Mouse (Mus musculus): Measurements from ENCODE around the gene Pbld2. TPM values are rescaled to one million over a fixed set of nuclear protein-coding genes. Genes with fewer than 3 reads are reported as not detected.

Gene Pbld2
- polyA plus RNA-seq, 1 experiment: 0.11 TPM

DNA sequence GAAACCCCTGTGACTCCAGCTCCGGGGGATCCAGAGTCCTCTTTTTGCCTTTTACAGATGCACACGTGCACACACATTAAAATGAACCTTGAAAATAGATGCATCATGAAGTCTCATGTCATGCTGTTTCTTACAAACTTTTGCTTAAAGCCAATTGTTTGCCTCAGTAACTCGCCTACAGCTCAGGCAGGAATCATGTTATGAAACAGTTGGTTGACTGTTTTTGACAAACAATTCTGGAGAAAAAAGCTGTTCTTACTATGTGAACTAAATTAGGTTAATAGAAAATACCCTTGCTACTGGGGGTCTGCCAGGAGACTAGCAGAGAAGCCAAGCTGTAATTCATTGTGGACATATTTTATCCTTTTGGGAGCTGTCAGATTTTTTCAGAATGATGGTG, 8.8 kb downstream of the Pbld2 start:
- TF ChIP-seq USF1 (IDR thresholded peaks at IDR 0.05; ENCODE audit: low read depth) (no peak), MYOD1 (IDR thresholded peaks at IDR 0.05; ENCODE audit: control insufficient read depth, insufficient read length, low read depth) (no peak)
- Histone ChIP-seq H3K79me2 (ENCODE audit: control insufficient read depth, insufficient read depth) (no peaks in the 10 kb centered on the region), H3K27me3 (ENCODE audit: control insufficient read depth, insufficient read depth, insufficient read length) (peaks cover 2% of the 10 kb centered on the region), H3K79me3 (ENCODE audit: low read depth) (no peaks in the 10 kb centered on the region), H3K4me3 (ENCODE audit: insufficient read depth, poor library complexity, severe bottlenecking) (no peak overlapping the region), H3ac (ENCODE audit: control insufficient read depth, insufficient read length, low read depth) (no peak overlapping the region), H3K36me3 (ENCODE audit: control insufficient read depth, insufficient read depth) (no peaks in the 10 kb centered on the region)

DNA sequence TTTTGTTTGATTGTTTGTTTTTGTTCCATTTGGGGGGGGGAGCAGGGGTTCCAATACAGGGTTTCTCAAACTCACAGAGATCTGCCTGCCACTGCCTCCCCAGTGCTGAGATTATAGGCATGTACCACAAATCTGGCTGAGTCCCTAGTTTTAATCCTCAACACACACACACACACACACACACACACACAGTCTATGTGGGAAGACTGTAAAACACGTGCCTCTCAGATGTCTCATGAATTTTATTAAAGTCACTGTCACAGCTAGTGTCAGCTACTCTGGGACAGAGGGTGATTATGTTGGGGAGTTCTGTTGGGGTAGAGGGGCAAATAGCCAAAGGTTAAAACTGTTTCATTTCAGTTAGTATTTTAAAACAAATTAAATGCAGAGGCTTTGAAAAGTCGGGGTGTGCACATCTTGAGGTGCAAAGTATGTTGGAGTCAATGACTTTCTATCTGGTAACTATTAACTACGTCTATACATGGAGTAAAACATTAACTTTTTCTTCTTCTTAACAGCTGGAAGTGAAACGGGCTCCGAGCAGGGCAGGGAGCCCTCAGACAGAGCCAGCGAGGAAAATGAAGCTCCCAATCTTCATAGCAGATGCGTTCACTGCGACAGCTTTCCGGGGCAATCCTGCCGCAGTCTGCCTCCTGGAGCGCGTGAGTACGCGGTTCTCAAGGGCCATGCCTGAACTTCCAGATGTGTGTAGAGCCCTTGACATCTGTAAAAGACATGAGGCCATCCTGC, 14.6 kb downstream of the Pbld2 start:
- no peak overlapping the region for H3ac ChIP-seq (ENCODE audit: control insufficient read depth, insufficient read length, low read depth)
- no peaks in the 10 kb centered on the region for H3K79me3 ChIP-seq (ENCODE audit: low read depth)
- no peak for TF ChIP-seq FOSL1 (IDR thresholded peaks at IDR 0.05; ENCODE audit: insufficient read depth, low read length, poor library complexity, severe bottlenecking)
- no peak for TF ChIP-seq CTCF (IDR thresholded peaks at IDR 0.05; ENCODE audit: control insufficient read depth, insufficient read depth, insufficient read length)
- TF ChIP-seq MYOD1 (IDR thresholded peaks at IDR 0.05; ENCODE audit: control insufficient read depth, insufficient read length, low read depth): no peak
- no peak for TF ChIP-seq MAX (IDR thresholded peaks at IDR 0.05)
- no peak for TF ChIP-seq MYOG (IDR thresholded peaks at IDR 0.05; ENCODE audit: control insufficient read depth, extremely low read depth, insufficient read length)
- TF ChIP-seq USF1 (IDR thresholded peaks at IDR 0.05; ENCODE audit: low read depth): no peak
- H3K27me3 ChIP-seq (ENCODE audit: control insufficient read depth, insufficient read depth, insufficient read length): peaks cover 3% of the 10 kb centered on the region
- H3K79me2 ChIP-seq (ENCODE audit: control insufficient read depth, insufficient read depth): no peaks in the 10 kb centered on the region
- no peak overlapping the region for H3K4me3 ChIP-seq (ENCODE audit: insufficient read depth, poor library complexity, severe bottlenecking)
- no peaks in the 10 kb centered on the region for H3K36me3 ChIP-seq (ENCODE audit: control insufficient read depth, insufficient read depth)

DNA sequence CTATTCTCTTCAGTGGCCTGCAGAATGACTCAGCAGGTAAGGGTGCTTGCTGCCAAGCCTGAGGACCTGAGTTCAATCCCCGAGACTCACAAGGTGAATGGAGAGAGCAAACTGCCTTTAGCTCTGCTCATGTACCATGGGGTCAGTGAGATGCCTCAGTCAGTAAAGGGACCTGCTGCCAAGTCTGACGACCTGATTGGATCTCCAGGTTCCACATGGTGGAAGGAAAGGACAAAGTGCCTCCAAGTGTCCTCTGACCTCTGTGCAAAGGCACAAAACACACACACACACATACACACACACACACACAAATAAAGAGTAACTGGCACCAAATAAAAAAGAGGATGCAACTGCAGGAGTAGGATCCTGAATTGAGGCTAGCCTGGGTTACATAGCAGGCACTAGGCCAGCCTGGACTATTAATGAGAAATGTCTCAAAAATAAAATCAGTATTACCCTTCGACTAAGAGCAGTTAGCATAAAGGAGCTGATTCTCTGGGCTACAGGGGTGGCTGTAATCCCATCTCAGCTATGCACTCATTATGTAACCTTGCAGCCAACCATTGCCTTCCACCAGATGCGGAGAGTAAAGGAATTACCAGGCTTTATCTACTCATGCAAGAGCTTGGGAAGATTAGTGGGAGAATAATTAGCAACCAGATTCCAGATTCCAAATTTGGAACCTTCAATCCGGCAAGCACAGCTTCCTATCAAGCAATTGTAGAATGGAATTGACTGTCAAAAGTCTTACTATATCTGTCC, 15.9 kb downstream of the Pbld2 start:
- Histone ChIP-seq H3K79me3 (ENCODE audit: low read depth) (no peaks in the 10 kb centered on the region), H3ac (ENCODE audit: control insufficient read depth, insufficient read length, low read depth) (no peak overlapping the region), H3K36me3 (ENCODE audit: control insufficient read depth, insufficient read depth) (no peaks in the 10 kb centered on the region), H3K27me3 (ENCODE audit: control insufficient read depth, insufficient read depth, insufficient read length) (peaks cover 9% of the 10 kb centered on the region), H3K79me2 (ENCODE audit: control insufficient read depth, insufficient read depth) (no peaks in the 10 kb centered on the region), H3K4me3 (ENCODE audit: insufficient read depth, poor library complexity, severe bottlenecking) (no peak overlapping the region)
- no peak for TF ChIP-seq MYOG (IDR thresholded peaks at IDR 0.05; ENCODE audit: control insufficient read depth, extremely low read depth, insufficient read length)
- no peak for TF ChIP-seq USF1 (IDR thresholded peaks at IDR 0.05; ENCODE audit: low read depth)
- no peak for TF ChIP-seq MYOD1 (IDR thresholded peaks at IDR 0.05; ENCODE audit: control insufficient read depth, insufficient read length, low read depth)
- no peak for TF ChIP-seq CTCF (IDR thresholded peaks at IDR 0.05; ENCODE audit: control insufficient read depth, insufficient read depth, insufficient read length)
- TF ChIP-seq CEBPB (IDR thresholded peaks at IDR 0.05; ENCODE audit: low read depth): no peak
- no peak for TF ChIP-seq MAX (IDR thresholded peaks at IDR 0.05)
- TF ChIP-seq FOSL1 (IDR thresholded peaks at IDR 0.05; ENCODE audit: insufficient read depth, low read length, poor library complexity, severe bottlenecking): no peak

DNA sequence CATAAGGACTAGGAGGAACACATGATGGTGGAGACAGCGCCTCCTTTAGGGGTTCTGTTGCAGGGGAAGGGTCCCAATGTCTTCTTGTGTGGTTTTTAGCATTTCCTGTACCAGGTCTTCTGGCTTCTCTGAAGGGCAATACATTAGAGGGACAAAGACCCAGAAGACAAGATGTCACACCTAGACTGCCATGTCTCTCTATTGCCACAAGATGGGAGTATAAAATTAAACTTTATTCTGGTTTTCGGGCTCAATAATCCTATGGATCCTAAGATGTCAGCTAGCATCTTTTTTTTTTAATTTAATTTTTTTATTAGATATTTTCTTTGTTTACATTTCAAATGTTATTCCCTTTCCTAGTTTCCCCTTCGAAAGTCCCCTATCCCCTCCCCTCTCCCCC, 19.0 kb downstream of the Pbld2 start:
- no peak overlapping the region for H3K4me3 ChIP-seq (ENCODE audit: insufficient read depth, poor library complexity, severe bottlenecking)
- TF ChIP-seq CTCF (IDR thresholded peaks at IDR 0.05; ENCODE audit: control insufficient read depth, insufficient read depth, insufficient read length) (no peak), MAX (IDR thresholded peaks at IDR 0.05) (no peak), USF1 (IDR thresholded peaks at IDR 0.05; ENCODE audit: low read depth) (no peak), FOSL1 (IDR thresholded peaks at IDR 0.05; ENCODE audit: insufficient read depth, low read length, poor library complexity, severe bottlenecking) (no peak), MYOD1 (IDR thresholded peaks at IDR 0.05; ENCODE audit: control insufficient read depth, insufficient read length, low read depth) (no peak), MYOG (IDR thresholded peaks at IDR 0.05; ENCODE audit: control insufficient read depth, extremely low read depth, insufficient read length) (no peak), CEBPB (IDR thresholded peaks at IDR 0.05; ENCODE audit: low read depth) (no peak)
- H3K79me3 ChIP-seq (ENCODE audit: low read depth): no peaks in the 10 kb centered on the region
- H3K79me2 ChIP-seq (ENCODE audit: control insufficient read depth, insufficient read depth): no peaks in the 10 kb centered on the region
- H3ac ChIP-seq (ENCODE audit: control insufficient read depth, insufficient read length, low read depth): no peak overlapping the region
- H3K36me3 ChIP-seq (ENCODE audit: control insufficient read depth, insufficient read depth): no peaks in the 10 kb centered on the region
- peaks cover 9% of the 10 kb centered on the region for H3K27me3 ChIP-seq (ENCODE audit: control insufficient read depth, insufficient read depth, insufficient read length)

DNA sequence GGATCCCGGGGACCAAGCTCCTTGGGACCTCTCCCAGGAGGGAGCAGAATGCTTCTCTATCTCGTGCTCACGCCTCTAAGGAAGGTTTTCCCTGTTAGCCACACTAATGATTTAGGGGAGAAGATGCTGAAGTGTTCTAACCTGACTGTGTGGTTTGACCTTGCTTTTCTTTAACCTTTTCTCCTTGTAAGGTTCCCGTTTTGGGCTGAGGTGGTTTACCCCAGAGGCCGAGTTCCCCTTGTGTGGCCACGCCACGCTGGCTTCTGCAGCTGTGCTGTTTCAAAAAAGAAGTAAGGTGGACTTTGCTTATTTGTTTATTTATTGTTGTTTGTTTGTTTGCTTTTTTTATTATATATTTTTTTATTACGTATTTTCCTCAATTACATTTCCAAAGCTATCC, 23.6 kb downstream of the Pbld2 start:
- Histone ChIP-seq H3K79me2 (ENCODE audit: control insufficient read depth, insufficient read depth) (no peaks in the 10 kb centered on the region), H3ac (ENCODE audit: control insufficient read depth, insufficient read length, low read depth) (no peak overlapping the region), H3K27me3 (ENCODE audit: control insufficient read depth, insufficient read depth, insufficient read length) (peaks cover 9% of the 10 kb centered on the region), H3K4me3 (ENCODE audit: insufficient read depth, poor library complexity, severe bottlenecking) (no peak overlapping the region), H3K79me3 (ENCODE audit: low read depth) (no peaks in the 10 kb centered on the region), H3K36me3 (ENCODE audit: control insufficient read depth, insufficient read depth) (no peaks in the 10 kb centered on the region)
- TF ChIP-seq MYOD1 (IDR thresholded peaks at IDR 0.05; ENCODE audit: control insufficient read depth, insufficient read length, low read depth): no peak
- no peak for TF ChIP-seq USF1 (IDR thresholded peaks at IDR 0.05; ENCODE audit: low read depth)
- no peak for TF ChIP-seq CEBPB (IDR thresholded peaks at IDR 0.05; ENCODE audit: low read depth)
- no peak for TF ChIP-seq FOSL1 (IDR thresholded peaks at IDR 0.05; ENCODE audit: insufficient read depth, low read length, poor library complexity, severe bottlenecking)
- TF ChIP-seq MYOG (IDR thresholded peaks at IDR 0.05; ENCODE audit: control insufficient read depth, extremely low read depth, insufficient read length): no peak
- TF ChIP-seq MAX (IDR thresholded peaks at IDR 0.05): no peak
- no peak for TF ChIP-seq CTCF (IDR thresholded peaks at IDR 0.05; ENCODE audit: control insufficient read depth, insufficient read depth, insufficient read length)
